Mouse (Mus musculus) heart, embryonic 10.5 days (tissue): ENCODE data around the gene Pygb. TPM values are rescaled to one million over a fixed set of nuclear protein-coding genes. Genes with fewer than 3 reads are reported as not detected.

Experiments
- DNase-seq: peaks from one replicate; pipeline ENCODE4 v3.0.0-alpha.2; 2017; ENCODE audit warnings: low spot score
- H3K27ac ChIP-seq: fragments of 300-500 bp; sonication (generic); 2 replicates; pipeline ENCODE4 v1.5.1; 2016; ENCODE audit warnings: mild to moderate bottlenecking
- H3K27me3 ChIP-seq: fragments of 300-500 bp; sonication (generic); 2 replicates; pipeline ENCODE4 v1.6.1; 2016; ENCODE audit warnings: mild to moderate bottlenecking; ENCODE audit not compliant: poor library complexity, insufficient read depth, severe bottlenecking
- H3K36me3 ChIP-seq: fragments of 300-500 bp; sonication (generic); 2 replicates; pipeline ENCODE4 v1.6.1; 2016; ENCODE audit warnings: mild to moderate bottlenecking, moderate library complexity
- H3K4me1 ChIP-seq: fragments of 300-500 bp; sonication (generic); 2 replicates; pipeline ENCODE4 v1.6.1; 2016; ENCODE audit warnings: mild to moderate bottlenecking
- H3K4me3 ChIP-seq: fragments of 300-500 bp; sonication (generic); 2 replicates; pipeline ENCODE4 v1.5.1; 2016; ENCODE audit warnings: mild to moderate bottlenecking, moderate library complexity
- H3K9me3 ChIP-seq: fragments of 300-500 bp; sonication (generic); 2 replicates; pipeline ENCODE4 v1.6.1; 2016; ENCODE audit warnings: mild to moderate bottlenecking, moderate library complexity
- WGBS: fragments of 180-500 bp; shearing (Covaris S2); methylation state at CpG from one replicate; pipeline ENCODE4 v1.1.7; 2016; 5-methylcytosine and 5-hydroxymethylcytosine counted together
- polyA plus RNA-seq: library from polyadenylated mRNA; unstranded; fragments of >200 nt; fragmentation: Nextera tagmentation; extraction: Ambion mirVana; gene quantifications from 2 replicates; pipeline ENCODE4 v1.2.1, GENCODE M21; 2016

Gene Pygb
- polyA plus RNA-seq, 1 experiment from 2014 or later: 112 TPM

DNA sequence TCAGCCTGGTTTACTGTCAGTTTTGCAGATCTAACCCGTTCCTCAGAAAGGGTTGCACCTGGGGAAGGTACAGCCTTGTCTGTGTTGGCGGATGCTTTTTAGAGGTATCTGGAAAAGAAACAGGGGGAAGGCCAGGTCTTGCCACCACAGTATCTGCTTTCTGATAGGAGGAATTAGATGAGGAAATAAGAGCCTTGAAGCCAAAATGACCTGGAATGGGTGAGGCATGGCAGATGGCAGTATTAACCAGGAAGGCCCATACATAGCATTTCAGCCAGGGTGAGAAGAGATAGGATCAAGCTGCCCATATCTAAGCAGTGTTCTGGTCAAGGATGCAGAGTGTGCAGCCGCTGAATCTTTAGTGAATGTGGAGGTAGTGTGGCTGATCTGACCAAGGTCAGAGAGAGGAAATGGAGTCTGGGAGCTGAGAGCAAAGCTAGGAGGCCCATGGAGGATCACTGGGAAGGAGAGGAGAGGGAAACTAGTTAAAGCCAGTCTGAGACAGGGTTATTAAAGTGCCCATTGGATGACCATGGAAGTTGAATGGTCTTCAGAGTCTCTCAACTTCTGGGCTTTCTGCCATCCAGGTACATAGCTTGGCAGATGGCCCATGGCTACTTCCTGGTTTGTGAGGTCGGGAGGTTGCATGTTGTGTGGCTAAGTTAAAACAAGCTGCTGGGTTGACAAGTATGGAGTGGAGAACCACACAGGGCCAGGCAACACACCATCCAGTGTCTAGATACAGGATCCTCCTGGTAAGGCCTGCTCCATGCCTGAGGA, 20.3 kb upstream of the Pygb start:
- no peak overlapping the region for H3K4me3 ChIP-seq
- no peaks in the 10 kb centered on the region for H3K9me3 ChIP-seq
- peaks cover 43% of the 10 kb centered on the region for H3K4me1 ChIP-seq
- peak overlapping the region; percentile 62; the same call in 1 of the 2 replicates for H3K27ac ChIP-seq
- 81% methylated on average over 4 of the region's 4 CpGs for WGBS
- no peak for DNase-seq
- no peaks in the 10 kb centered on the region for H3K27me3 ChIP-seq
- H3K36me3 ChIP-seq: peaks cover 42% of the 10 kb centered on the region

DNA sequence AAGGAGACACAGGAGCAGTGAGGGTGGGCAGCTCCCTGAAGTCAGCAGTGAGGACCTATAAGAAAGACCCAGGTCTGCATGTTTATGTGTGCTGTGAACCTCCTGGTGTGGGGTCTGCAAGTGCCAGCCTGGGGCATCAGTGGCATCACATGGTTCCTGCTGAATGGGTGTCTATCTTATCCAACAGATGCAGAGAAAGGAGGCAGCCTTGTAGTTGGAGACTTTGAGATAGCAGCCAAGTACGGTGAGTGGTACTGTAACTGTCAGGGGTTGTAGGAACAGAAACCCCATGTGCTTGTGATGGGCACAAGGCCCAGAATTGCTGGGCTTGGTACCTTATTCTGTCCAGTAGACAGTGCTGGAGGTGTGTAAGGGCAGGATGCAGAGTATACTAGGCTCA, 17.9 kb upstream of the Pygb start:
- peak overlapping the region; percentile 67 for H3K27ac ChIP-seq
- 62% methylated on average over 1 of the region's 1 CpGs for WGBS
- no peaks in the 10 kb centered on the region for H3K27me3 ChIP-seq
- peaks cover 55% of the 10 kb centered on the region for H3K4me1 ChIP-seq
- H3K4me3 ChIP-seq: no peak overlapping the region
- DNase-seq: no peak
- no peaks in the 10 kb centered on the region for H3K9me3 ChIP-seq
- peaks cover 25% of the 10 kb centered on the region for H3K36me3 ChIP-seq

DNA sequence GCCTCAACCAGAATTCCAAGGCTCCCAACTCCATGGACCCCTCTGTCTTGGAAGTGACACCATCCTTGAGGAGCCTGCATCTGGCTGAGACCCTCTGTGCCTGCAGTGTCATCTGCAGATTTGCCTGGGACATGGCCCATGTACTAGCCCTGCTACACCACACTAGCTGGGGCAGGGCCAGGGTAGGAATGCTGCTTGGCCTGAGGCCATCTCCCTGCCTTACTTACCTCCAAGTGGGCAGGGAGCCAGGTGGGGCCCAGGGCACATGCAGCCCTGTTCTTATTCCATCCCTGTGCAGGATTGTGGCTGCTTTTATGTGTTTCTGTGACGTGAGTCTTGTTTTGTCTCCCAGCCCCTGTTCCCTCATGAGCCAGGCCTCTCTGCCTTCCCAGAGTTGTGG, 15.8 kb upstream of the Pygb start:
- Histone ChIP-seq H3K27ac (peak overlapping the region; percentile 91), H3K9me3 (no peaks in the 10 kb centered on the region), H3K4me3 (peak overlapping the region; percentile 8; the same call in 1 of the 2 replicates), H3K27me3 (no peaks in the 10 kb centered on the region), H3K4me1 (peaks cover 58% of the 10 kb centered on the region), H3K36me3 (peaks cover 25% of the 10 kb centered on the region)
- DNase-seq: no peak
- 41% methylated on average over 1 of the region's 1 CpGs for WGBS

DNA sequence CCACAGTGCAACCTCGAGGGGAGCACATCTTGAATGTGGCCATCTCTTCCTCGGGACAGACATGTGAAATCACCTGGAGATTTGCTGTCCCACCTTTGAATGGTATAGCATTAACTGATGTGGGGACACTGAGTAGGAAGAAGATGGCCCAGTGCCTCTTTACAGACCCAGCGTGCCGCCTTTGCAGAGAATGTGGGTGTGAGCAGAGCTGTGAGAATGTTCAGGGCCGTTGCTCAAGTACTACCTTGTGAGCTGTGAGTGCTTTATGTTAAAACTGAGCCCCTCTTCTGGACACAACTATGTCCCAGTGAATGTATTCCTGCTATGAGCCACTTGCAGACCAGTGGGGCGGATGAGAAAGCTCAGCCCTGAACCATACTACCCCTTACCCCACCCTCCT, 15.4 kb upstream of the Pygb start:
- 67% methylated on average over 6 of the region's 6 CpGs for WGBS
- Histone ChIP-seq H3K27ac (peak overlapping the region; percentile 91), H3K9me3 (no peaks in the 10 kb centered on the region), H3K27me3 (no peaks in the 10 kb centered on the region), H3K36me3 (peaks cover 25% of the 10 kb centered on the region), H3K4me3 (peak overlapping the region; percentile 8; the same call in 1 of the 2 replicates), H3K4me1 (peaks cover 62% of the 10 kb centered on the region)
- no peak for DNase-seq

DNA sequence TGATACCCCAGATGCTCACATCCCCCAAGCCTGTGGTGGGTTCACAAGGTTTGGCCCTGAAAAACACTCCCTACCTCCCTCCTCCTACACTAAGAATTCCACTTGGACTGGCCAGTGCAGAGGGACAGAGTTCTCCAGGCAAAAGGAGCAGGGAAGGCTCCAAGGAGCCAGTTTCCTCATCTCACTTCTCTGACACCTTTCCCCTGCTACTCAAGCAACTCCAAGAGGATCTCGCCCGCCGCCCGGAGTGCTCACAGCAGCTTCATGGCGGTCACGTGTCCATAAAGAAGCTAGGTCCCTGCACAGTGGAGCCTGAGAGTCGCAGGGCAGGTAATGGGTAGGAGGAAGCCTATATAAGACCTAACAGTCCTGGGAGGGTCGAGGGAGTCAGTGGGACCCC, 14.5 kb upstream of the Pygb start:
- H3K9me3 ChIP-seq: no peaks in the 10 kb centered on the region
- peak overlapping the region; percentile 91 for H3K27ac ChIP-seq

DNA sequence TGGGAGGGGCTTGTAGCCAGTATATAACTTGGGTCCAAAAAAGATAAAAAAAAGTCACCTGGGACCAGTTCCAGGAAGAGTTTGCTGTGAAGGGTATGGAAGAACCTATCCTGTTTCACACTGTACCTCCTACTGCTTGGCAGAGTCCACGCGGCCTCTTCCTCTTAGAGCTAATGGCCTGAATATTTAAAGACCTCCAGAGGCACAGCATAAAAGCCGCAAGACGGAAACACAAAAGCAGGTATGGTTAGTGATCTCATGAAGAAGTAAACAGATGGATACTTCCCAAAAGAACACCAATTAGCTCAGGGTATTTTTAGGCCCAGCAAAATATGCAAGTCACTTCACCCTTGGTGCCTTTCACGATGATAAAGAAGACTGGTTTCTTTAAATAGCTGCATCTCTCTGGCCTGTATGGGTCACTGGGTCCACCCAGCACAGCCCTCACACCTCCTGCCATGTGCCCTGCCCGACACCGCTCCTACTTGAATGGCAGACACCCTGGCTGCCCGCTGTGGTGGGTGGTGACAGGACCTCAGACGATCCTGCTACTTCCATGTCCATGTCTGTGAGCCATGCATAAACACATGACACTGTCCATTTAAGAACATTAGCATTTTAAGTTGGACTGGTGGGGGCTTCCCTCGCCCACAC, 13.9 kb upstream of the Pygb start:
- Histone ChIP-seq H3K4me3 (no peak overlapping the region), H3K9me3 (no peaks in the 10 kb centered on the region), H3K4me1 (peaks cover 63% of the 10 kb centered on the region), H3K27ac (peak overlapping the region; percentile 91), H3K36me3 (peaks cover 22% of the 10 kb centered on the region), H3K27me3 (no peaks in the 10 kb centered on the region)
- WGBS: 61% methylated on average over 10 of the region's 10 CpGs
- no peak for DNase-seq

More for the DNA sequence above, 14.5 kb upstream of the Pygb start:
- no peaks in the 10 kb centered on the region for H3K27me3 ChIP-seq
- 75% methylated on average over 8 of the region's 8 CpGs for WGBS
- peaks cover 23% of the 10 kb centered on the region for H3K36me3 ChIP-seq
- no peak for DNase-seq
- peaks cover 64% of the 10 kb centered on the region for H3K4me1 ChIP-seq
- H3K4me3 ChIP-seq: no peak overlapping the region

DNA sequence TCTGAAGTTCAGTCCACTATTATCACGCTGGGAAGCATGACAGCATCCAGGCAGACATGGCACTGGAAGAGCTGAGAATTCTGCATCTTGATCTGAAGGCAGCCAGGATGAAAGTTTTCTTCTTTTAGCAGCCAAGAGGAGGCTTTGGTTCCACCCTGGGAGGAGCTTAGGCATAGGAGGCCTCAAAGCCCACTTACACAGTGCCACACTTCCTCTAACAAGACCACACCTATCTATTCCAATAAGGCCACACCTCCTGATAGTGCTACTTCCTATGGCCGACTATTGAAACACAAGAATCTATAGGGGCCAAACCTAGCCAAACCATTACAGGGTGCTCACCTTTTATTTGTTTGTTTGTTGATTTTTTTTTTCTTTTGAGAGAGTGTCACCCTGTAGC, 3.7 kb upstream of the Pygb start:
- Histone ChIP-seq H3K4me3 (no peak overlapping the region), H3K27me3 (no peaks in the 10 kb centered on the region), H3K9me3 (no peaks in the 10 kb centered on the region), H3K4me1 (peaks cover 21% of the 10 kb centered on the region), H3K27ac (no peak overlapping the region), H3K36me3 (no peaks in the 10 kb centered on the region)
- WGBS: 73% methylated on average over 2 of the region's 2 CpGs
- no peak for DNase-seq

DNA sequence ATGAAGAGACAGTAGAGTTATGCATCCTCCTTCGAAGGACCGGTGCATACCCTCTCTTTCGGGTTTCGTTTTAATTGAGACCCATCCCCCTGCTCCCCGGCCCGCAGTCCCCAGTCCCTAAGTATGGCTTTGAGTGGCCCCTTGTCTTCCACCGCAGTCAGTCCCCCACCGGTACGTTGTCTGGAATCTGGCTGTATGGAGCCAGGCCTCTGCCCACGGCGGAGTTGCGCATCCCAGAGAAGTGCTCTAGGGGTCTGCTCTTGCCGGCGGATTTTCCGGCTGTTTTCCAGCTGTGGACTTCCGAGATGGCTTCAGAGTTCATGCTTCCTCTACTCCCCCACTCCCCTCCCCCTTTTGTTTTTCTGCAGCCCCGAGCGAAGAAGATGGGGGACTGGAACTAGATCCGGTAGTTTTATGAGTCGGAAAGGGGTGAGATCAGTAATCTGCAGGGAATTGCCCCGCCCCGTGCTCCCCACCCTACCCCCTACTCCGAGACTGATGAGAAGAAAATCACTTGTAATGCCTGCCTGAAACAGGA, 768 bp downstream of the Pygb start:
- Histone ChIP-seq H3K27ac (peak overlapping the region; percentile 93), H3K36me3 (peaks cover 12% of the 10 kb centered on the region), H3K4me1 (peaks cover 30% of the 10 kb centered on the region), H3K4me3 (peak overlapping the region; percentile 76), H3K27me3 (no peaks in the 10 kb centered on the region), H3K9me3 (no peaks in the 10 kb centered on the region)
- WGBS: under 1% methylated on average over 23 of the region's 23 CpGs
- DNase-seq: no peak

DNA sequence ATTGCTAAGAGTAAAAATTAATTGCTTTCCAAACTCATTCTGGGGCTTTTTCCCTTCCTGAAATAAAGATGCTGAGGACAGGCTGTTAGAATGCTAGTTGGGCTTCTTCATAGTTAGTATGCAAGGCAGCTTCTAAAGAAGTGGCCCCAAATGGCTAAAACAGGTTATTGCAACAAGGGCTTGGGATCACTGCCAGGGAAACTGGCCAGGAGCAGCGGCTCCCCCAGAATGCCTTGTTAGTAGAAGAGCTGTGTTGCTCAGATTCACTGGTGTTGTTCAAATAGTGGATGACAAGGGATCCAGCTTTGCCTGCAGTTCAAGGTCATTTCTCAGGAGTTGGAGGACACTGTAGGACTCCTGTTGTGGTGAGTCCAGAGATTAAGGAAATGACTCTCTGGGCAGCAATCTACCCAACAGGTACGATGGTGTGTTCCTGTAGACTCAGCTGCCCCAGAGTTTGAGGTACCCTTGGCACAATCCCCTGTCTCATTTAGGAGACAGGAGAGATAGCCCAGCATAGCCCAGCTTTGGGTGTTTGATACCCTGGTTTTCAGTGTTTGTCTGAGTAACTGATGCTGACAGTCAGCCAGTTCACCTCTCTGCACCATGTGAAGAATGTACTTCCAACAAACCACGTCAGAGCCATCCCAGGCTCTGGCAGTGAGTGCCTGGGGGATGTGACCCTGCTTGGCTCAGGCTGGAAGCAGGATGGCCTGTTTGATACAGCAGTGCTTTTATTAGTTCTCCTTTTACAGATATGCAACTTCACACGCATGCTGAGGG, 2.4 kb downstream of the Pygb start:
- H3K4me3 ChIP-seq: peak overlapping the region; percentile 76
- H3K27me3 ChIP-seq: no peaks in the 10 kb centered on the region
- peak overlapping the region; percentile 74; the same call in 1 of the 2 replicates for H3K27ac ChIP-seq
- H3K9me3 ChIP-seq: no peaks in the 10 kb centered on the region
- no peak for DNase-seq
- 47% methylated on average over 4 of the region's 4 CpGs for WGBS
- peaks cover 30% of the 10 kb centered on the region for H3K4me1 ChIP-seq
- peaks cover 29% of the 10 kb centered on the region for H3K36me3 ChIP-seq

DNA sequence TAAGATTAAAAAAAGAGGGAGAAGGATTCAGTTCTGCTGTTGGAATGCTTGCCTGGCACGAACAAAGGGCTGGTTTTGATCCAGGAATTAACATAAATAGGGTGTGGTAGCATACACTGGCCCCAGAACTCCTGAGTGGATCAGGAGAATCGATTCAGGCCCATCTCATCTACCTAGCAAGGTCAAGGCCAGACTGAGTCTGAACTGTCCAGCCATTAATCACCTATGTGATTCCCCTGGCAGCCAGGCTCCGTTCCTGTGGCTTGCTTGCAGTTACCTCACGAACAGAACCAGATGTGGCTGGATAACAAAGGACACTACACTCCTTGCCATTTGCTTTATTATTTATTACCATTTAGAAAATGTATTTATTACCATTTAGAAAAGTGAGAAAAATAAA, 6.8 kb downstream of the Pygb start:
- peaks cover 64% of the 10 kb centered on the region for H3K36me3 ChIP-seq
- H3K27me3 ChIP-seq: no peaks in the 10 kb centered on the region
- H3K9me3 ChIP-seq: no peaks in the 10 kb centered on the region
- no peak overlapping the region for H3K4me3 ChIP-seq
- no peak for DNase-seq
- H3K27ac ChIP-seq: no peak overlapping the region
- WGBS: 85% methylated on average over 4 of the region's 4 CpGs
- peaks cover 12% of the 10 kb centered on the region for H3K4me1 ChIP-seq

DNA sequence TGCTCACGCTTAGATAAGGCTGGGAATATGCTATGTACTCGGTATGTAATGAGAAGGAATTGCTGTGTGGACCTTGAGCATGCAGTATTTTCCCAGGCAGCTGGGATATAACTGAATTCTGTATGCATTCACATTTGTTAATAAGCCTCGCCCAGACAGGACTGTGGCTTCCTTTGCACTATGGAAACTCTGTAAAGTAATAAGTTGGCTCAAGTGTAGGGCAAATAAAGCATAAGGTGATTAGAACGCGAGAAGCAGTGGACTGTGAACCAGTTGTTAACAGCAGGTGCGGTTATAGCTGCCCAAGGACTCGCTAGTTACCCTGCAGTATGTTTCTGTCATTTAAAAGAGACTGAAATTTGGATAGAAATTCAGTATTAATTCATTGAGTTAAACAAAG, 11.5 kb downstream of the Pygb start:
- DNase-seq: no peak
- Histone ChIP-seq H3K27ac (no peak overlapping the region), H3K27me3 (no peaks in the 10 kb centered on the region), H3K4me1 (no peaks in the 10 kb centered on the region), H3K36me3 (peaks cover 88% of the 10 kb centered on the region), H3K4me3 (no peak overlapping the region), H3K9me3 (no peaks in the 10 kb centered on the region)
- WGBS: 85% methylated on average over 7 of the region's 7 CpGs

DNA sequence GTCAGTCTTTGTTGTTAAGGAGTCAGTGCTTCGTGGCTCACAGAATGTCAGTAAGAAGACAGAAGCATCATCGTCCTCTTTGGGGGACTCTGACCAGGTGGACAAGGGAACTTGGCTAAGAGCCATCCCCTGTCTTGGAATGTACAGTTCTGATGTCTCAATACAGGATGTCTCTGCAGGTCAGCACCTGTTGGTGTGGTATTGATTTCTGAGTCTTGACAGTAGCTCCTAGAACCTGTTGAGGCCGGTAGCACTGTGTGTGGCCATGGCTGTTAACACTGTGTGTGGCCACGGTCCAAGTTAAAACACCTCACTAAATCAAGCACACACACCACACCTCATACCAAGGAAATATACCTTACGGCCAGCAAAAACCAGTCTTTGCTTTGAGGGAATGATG, 14.1 kb downstream of the Pygb start:
- Histone ChIP-seq H3K4me1 (no peaks in the 10 kb centered on the region), H3K36me3 (peaks cover 87% of the 10 kb centered on the region), H3K27me3 (no peaks in the 10 kb centered on the region), H3K4me3 (no peak overlapping the region), H3K9me3 (no peaks in the 10 kb centered on the region), H3K27ac (no peak overlapping the region)
- WGBS: 90% methylated on average over 5 of the region's 5 CpGs
- no peak for DNase-seq

DNA sequence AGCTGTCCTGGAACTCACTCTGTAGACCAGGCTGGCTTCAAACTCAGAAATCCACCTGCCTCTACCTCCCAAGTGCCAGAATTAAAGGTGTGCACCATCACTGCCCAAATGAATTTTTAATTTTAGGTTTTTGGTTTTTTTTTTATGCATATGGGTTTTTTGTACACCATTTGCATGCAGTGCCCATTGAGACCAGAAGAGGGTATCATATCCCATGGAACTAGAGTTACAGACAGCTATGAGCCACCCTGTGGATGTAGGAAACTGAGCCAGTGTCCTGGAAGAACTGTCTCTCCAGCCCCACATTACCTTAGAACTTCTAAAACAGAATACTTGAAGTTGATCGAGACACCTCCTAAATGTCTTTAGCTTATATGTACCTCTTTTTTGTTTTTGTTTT, 16.5 kb downstream of the Pygb start:
- H3K4me3 ChIP-seq: no peak overlapping the region
- DNase-seq: no peak
- WGBS: 85% methylated on average over 1 of the region's 1 CpGs
- peaks cover 92% of the 10 kb centered on the region for H3K36me3 ChIP-seq
- no peaks in the 10 kb centered on the region for H3K4me1 ChIP-seq
- H3K9me3 ChIP-seq: no peaks in the 10 kb centered on the region
- no peak overlapping the region for H3K27ac ChIP-seq
- H3K27me3 ChIP-seq: no peaks in the 10 kb centered on the region
